Mouse (Mus musculus): ENCODE results near the gene Enpp7.

Gene Enpp7

DNA sequence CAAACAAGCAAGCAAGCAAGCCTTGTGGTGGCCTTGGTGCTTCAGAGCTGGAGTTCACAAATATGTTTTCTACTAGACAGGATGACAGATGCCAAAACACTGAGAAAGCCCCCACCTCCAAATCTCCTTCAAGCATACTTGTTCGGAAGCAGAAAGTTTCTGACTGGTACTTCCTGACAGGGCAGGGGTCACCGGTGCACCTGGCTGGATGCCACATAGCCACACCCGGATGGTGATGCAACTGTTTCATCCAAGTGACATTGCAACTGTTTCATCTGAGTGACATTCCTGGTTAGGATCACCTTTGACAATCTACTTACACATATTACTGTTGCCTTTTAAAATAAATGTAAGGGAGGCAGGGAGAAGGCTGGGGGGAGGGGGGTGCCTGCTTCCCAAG is 9.2 kb downstream of the Enpp7 start:
- DNase-seq (ENCODE audit: extremely low spot score, low spot score): no peak

DNA sequence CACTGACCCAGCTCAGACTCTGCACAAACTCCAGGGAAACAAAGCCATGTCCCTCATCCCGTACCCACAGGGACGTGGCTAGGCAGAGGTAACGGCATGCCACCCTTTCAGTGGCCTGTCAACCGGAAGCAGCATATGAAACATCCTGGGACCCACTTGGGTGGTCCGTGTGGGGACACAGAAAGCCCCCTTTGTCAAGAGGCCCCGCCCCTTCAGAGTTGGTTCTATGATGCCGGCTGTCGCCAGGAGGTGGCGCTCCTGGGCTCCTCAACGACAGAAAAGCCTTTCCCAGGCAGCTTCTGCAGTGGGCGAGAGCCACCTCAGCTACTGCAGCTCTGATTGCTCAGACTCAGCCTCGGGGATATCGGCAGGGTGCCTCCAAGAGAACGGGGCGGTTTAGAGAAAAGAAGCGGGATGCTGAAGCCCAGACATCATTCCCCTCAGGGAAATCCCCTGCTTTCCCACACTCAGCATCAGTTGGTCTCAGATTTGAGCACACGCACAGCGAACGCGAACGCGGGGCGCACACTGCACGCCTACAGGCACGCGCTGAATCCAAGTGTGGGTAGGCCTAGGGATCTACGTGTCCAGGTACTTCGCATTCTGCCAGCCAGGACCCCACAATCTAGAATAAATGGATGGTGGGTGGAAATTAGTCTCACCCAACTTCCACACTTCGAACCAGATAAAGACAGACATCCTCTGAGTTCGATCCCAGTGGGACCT is 10.7 kb downstream of the Enpp7 start:
- DNase-seq (ENCODE audit: extremely low spot score, low spot score): peak; percentile 97

GRCm38 (mm10) chr11:118999361-118999804 is 11.4 kb downstream of the Enpp7 start:
- peak; percentile 72 for DNase-seq (ENCODE audit: extremely low spot score, low spot score)

GRCm38 (mm10) chr11:119000877-119001276 is 12.9 kb downstream of the Enpp7 start:
- DNase-seq (ENCODE audit: extremely low spot score, low spot score): no peak

- no peak for DNase-seq (ENCODE audit: extremely low spot score, low spot score)
Observed at GRCm38 (mm10) chr11:119001493-119002128, 13.6 kb downstream of the Enpp7 start.

DNA sequence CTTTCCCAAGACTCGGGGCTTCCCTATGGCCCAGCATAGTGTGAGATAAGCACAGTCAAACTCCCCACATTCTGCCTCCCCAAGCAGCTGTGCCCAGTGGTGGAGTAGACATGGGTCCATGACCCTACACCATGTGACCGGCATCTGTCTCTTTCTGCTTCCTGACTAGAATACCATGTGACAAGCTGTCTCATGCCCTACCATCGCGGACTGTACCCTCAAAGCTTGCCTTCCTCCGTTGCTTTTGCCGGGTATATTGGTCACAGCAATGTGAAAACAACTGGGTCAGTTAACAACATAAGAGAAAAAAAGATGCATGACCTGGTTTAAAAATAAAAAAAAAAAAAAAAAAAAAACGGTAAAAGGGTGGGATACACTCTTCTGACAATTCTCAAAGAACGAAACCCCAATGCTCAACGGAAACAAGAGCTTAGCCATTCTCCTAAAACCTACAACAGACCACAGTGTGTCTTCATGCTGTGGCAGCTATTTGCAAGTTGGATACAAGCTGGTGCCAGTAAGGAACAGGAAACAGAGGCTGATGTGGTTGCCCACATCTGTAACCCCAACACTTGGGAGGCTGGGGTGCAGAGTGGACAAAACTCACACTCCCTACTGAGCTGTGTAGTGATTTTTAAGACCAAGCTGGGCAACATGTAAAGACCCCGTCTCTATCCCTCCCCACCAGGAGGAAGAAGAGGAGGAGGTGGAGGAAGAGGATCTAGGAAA is 17.7 kb downstream of the Enpp7 start:
- DNase-seq (ENCODE audit: extremely low spot score, low spot score): no peak

- no peak for DNase-seq (ENCODE audit: extremely low spot score, low spot score)
Observed at GRCm38 (mm10) chr11:119006462-119006861, 18.5 kb downstream of the Enpp7 start.

GRCm38 (mm10) chr11:119007461-119008456 is 19.8 kb downstream of the Enpp7 start:
- peak; percentile 38 for DNase-seq (ENCODE audit: extremely low spot score, low spot score)

GRCm38 (mm10) chr11:119014455-119014854 is 26.5 kb downstream of the Enpp7 start:
- DNase-seq (ENCODE audit: extremely low spot score, low spot score): no peak

GRCm38 (mm10) chr11:119017506-119017905 is 29.5 kb downstream of the Enpp7 start:
- no peak for DNase-seq (ENCODE audit: extremely low spot score, low spot score)

- no peak for DNase-seq (ENCODE audit: extremely low spot score, low spot score)
Observed at GRCm38 (mm10) chr11:119021180-119021579, 33.2 kb downstream of the Enpp7 start.

DNA sequence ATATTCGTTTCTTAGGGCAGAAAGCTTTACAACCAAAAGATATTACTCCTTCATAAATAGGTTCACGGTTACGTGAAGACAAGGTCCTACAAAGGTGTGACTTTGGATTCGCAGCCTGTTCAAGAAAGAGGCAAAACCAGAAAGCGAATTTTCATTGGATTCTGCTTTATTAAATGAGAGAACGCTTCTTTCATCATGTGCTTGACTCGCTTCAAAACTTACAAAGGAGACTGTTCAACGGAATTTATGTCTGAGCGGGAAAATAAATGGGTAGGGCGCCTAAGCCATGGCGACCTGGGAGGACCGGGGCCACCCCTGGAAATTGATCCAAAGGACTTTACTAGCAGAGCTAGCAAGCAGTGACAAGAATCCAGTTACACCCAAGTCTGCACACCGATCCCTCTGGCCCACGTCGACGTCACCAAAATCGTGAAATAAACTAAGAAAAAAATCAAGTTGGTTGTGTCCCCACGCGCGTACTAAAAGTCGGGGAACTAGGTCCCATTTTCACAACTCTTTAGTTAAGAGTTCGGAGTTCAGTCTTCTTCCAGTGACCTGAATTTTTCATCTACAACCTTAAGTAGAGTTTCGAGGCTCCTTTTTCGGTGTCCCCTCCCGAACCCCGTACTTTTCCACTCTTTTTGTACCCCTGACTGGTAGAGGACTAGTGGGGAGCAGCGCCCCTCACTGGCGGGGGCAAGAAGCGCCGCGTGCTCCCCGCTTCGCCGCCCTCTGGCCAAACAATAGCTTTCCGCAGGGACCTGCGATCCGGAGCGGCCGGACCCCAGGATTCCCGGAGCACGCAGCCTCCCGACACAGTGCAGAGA is 34.3 kb downstream of the Enpp7 start:
- DNase-seq (ENCODE audit: extremely low spot score, low spot score): peak; percentile 59

DNA sequence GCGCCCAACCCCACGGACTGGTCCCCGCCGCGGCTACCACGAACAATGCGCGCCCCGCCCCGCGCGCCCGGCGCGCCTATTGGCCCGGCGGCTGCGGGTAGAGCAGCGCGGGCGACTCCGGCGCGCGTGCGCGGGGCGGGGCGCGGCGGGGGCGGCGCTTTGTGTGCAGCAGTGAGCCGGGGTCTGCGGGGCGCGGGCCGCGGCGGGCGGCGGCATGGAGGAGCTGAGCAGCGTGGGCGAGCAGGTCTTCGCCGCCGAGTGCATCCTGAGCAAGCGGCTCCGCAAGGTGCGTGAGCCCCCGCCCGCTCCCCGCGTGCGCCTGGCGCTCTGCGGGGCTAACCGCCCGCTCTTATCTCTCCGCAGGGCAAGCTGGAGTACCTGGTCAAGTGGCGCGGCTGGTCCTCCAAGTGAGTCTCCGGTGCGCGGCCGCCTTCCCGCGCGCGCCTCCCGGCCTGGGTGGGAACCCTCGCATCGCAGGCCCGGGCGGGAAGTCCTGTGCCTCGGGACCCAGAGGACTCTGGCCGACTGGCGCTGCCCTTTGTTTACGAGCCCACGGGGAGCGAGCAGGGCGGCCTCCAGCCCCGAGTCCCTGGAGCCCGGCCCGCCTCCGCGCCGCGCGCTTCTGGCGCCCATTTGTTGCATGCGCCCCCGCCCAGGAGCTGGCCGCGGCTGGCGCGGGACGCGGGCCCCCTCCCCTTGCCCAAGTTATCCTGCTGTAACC is 35.1 kb downstream of the Enpp7 start, which contains the start of gene Cbx2:
Gene Cbx2, plus strand, starts transcription at position 68 of the 721 bp plus-strand sequence.
- DNase-seq (ENCODE audit: extremely low spot score, low spot score): peak; percentile 92

- peak; percentile 82 for DNase-seq (ENCODE audit: extremely low spot score, low spot score)
Observed at GRCm38 (mm10) chr11:119023616-119023980, 35.6 kb downstream of the Enpp7 start.

DNA sequence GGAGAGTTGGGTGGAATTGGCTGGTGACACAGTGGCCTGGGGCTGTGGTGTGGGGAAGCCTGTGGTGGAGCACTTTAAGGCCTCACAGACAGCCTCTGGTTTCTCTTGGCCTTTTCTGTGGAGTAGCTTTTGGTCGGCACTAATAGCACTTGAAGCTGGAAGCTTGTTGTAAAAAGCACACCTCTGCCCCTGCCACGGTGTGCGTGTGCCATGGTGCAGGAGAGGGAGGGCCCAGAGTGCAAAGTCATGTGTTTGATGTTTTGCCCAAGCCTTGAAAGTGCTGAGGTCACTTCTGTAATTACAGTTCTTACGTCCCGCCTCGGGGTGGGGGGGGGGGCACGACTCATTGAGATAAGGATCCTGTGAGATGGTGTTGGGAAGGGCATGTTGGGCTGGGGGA is 36.3 kb downstream of the Enpp7 start:
- no peak for DNase-seq (ENCODE audit: extremely low spot score, low spot score)

GRCm38 (mm10) chr11:119026203-119026602 is 38.2 kb downstream of the Enpp7 start:
- no peak for DNase-seq (ENCODE audit: extremely low spot score, low spot score)

- peak; percentile 85 for DNase-seq (ENCODE audit: extremely low spot score, low spot score)
Observed at GRCm38 (mm10) chr11:119033874-119034558, 46.0 kb downstream of the Enpp7 start.

GRCm38 (mm10) chr11:119034635-119035034 is 46.6 kb downstream of the Enpp7 start:
- peak; percentile 38 for DNase-seq (ENCODE audit: extremely low spot score, low spot score)

Data from neural tube, embryonic 10.5 days (tissue).